Mouse (Mus musculus) forebrain, embryonic 13.5 days (tissue): ENCODE measurements around the gene Lmbr1l. TPM values are rescaled to one million over a fixed set of nuclear protein-coding genes. Genes with fewer than 3 reads are reported as not detected.

Source experiments
- ATAC-seq: fragments of 200-750 bp; cut with Nextera tagmentation; 2 replicates; pipeline ENCODE4 v1.8.0; 2017
- H3K27ac ChIP-seq: fragments of 300-500 bp; sonication (generic); 2 replicates; pipeline ENCODE4 v1.5.1; 2015; ENCODE audit warnings: inconsistent platforms, mild to moderate bottlenecking, moderate library complexity
- H3K27me3 ChIP-seq: fragments of 300-500 bp; sonication (generic); 2 replicates; pipeline ENCODE4 v1.6.1; 2015; ENCODE audit warnings: mild to moderate bottlenecking, inconsistent platforms
- H3K36me3 ChIP-seq: fragments of 300-500 bp; sonication (generic); 2 replicates; pipeline ENCODE4 v1.6.1; 2015; ENCODE audit warnings: mild to moderate bottlenecking, inconsistent platforms; ENCODE audit not compliant: poor library complexity, severe bottlenecking
- H3K4me1 ChIP-seq: fragments of 300-500 bp; sonication (generic); 2 replicates; pipeline ENCODE4 v1.6.1; 2015; ENCODE audit warnings: inconsistent platforms
- H3K4me2 ChIP-seq: fragments of 300-500 bp; sonication (generic); 2 replicates; pipeline ENCODE4 v1.6.1; 2015; ENCODE audit warnings: inconsistent platforms, mild to moderate bottlenecking, moderate library complexity
- H3K4me3 ChIP-seq: fragments of 300-500 bp; sonication (generic); 2 replicates; pipeline ENCODE4 v1.5.1; 2015; ENCODE audit warnings: mild to moderate bottlenecking, inconsistent platforms
- H3K9ac ChIP-seq: fragments of 300-500 bp; sonication (generic); 2 replicates; pipeline ENCODE4 v1.6.1; 2015; ENCODE audit warnings: mild to moderate bottlenecking, inconsistent platforms
- H3K9me3 ChIP-seq: fragments of 300-500 bp; sonication (generic); replicated peaks from 2 replicates; pipeline ENCODE4 v1.6.1; 2016; ENCODE audit warnings: inconsistent platforms
- WGBS: fragments of 180-500 bp; shearing (Covaris S2); methylation state at CpG from one replicate; pipeline ENCODE4 v1.1.7; 2015; 5-methylcytosine and 5-hydroxymethylcytosine counted together
- polyA plus RNA-seq: library from polyadenylated mRNA; unstranded; fragments of >200 nt; fragmentation: Nextera tagmentation; extraction: Ambion mirVana; gene quantifications from 2 replicates; pipeline ENCODE4 v1.2.1, GENCODE M21; 2015

Gene Lmbr1l
- polyA plus RNA-seq: 39.8 and 47.1 TPM in 2 replicates

GRCm38 (mm10) chr15:98917538-98918498 lies at the start of gene Lmbr1l:
Gene Lmbr1l, minus strand, starts transcription at chr15:98918231.
- no peaks in the 10 kb centered on the region for H3K27me3 ChIP-seq
- H3K36me3 ChIP-seq: peaks cover 26% of the 10 kb centered on the region
- H3K9ac ChIP-seq: peak within 1 kb of the TSS; percentile 85
- H3K9me3 ChIP-seq: no peaks in the 10 kb centered on the region
- peaks cover 29% of the 10 kb centered on the region for H3K4me1 ChIP-seq
- under 1% methylated on average over 78 of the region's 82 CpGs for WGBS
- H3K4me3 ChIP-seq: peak within 1 kb of the TSS; percentile 89
- peak within 1 kb of the TSS; percentile 66 for H3K4me2 ChIP-seq
- H3K27ac ChIP-seq: peak within 1 kb of the TSS; percentile 96
- ATAC-seq: peak; percentile 99

DNA sequence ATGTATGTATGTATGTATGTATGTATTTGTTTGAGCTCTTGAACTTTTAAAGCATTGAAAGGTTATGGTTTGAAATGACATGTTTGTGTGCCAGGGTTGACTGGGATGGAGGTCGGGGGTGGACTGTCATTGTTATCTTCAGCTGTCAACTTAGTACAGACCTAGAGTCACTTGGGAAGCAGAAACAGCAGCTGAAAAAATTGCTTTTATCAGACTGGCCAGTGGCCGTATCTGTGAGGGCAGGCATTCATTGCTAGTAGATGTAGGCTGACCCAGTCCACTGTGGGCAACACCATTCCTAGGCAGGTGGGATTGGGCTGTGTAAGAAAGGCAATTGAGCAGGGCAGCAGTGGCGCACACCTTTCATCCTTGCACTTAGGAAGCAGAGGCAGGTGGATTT lies 41.5 kb upstream of the Lmbr1l start:
- peaks cover 5% of the 10 kb centered on the region; the same call in 1 of the 2 replicates for H3K9me3 ChIP-seq
- no peak overlapping the region for H3K4me2 ChIP-seq
- 91% methylated on average over 3 of the region's 3 CpGs for WGBS
- no peak overlapping the region for H3K4me3 ChIP-seq
- ATAC-seq: no peak
- H3K27ac ChIP-seq: no peak overlapping the region
- H3K36me3 ChIP-seq: no peaks in the 10 kb centered on the region
- H3K9ac ChIP-seq: no peak overlapping the region
- H3K4me1 ChIP-seq: peaks cover 22% of the 10 kb centered on the region
- H3K27me3 ChIP-seq: no peaks in the 10 kb centered on the region

DNA sequence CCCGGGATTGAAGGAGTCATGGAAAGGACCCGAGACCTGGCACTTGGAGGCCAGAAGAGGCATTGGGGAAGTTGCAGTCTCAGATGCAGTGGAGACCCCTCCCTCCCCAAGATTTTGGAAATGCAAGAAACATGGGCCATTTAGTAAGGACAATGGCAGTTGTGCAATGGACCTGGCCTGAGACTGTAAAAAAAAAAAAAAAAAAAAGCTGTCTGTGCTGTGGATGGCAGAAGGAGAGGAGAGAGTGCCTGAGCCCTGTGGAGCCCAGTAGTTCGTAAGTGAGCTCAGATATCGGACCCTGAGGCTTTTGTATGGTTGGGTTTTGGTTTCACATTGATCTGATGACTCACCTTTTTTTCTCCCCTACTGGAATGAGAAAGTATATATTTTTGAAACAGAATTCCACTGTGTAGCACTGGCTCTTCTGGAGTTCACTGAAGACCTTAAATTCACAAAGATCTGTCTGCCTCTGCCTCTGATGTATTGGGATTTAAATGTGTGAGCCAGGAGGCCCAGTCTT lies 40.9 kb upstream of the Lmbr1l start:
- peaks cover 27% of the 10 kb centered on the region for H3K4me1 ChIP-seq
- no peak overlapping the region for H3K4me2 ChIP-seq
- H3K4me3 ChIP-seq: no peak overlapping the region
- 89% methylated on average over 4 of the region's 4 CpGs for WGBS
- no peak overlapping the region for H3K27ac ChIP-seq
- ATAC-seq: no peak
- H3K9ac ChIP-seq: no peak overlapping the region
- H3K27me3 ChIP-seq: no peaks in the 10 kb centered on the region
- H3K9me3 ChIP-seq: peaks cover 3% of the 10 kb centered on the region; the same call in 1 of the 2 replicates
- no peaks in the 10 kb centered on the region for H3K36me3 ChIP-seq

GRCm38 (mm10) chr15:98957475-98957874 lies 39.4 kb upstream of the Lmbr1l start:
- Histone ChIP-seq H3K27ac (no peak overlapping the region), H3K4me2 (no peak overlapping the region), H3K9ac (no peak overlapping the region), H3K36me3 (no peaks in the 10 kb centered on the region), H3K4me3 (no peak overlapping the region), H3K27me3 (no peaks in the 10 kb centered on the region), H3K4me1 (peaks cover 27% of the 10 kb centered on the region), H3K9me3 (no peaks in the 10 kb centered on the region)
- ATAC-seq: no peak
- 86% methylated on average over 5 of the region's 5 CpGs for WGBS

DNA sequence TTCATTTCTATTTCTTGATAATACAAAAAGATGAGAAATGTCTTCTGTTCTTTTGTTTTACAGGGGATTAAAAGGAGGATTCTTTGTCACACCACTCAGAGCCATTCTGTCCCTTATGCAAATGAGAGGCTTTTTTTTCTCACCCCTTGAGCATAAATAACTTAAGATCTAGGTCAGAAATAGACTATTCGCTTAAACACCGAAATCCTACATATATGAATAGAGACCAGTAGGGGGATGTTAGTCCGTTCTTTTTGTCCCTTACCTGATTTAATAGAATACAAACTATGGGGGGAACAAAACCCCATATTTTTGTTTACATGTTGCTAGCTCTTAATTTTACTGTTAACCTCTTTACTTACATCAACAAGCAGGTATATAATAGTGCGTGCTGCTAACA lies 38.0 kb upstream of the Lmbr1l start:
- Histone ChIP-seq H3K36me3 (peaks cover 2% of the 10 kb centered on the region), H3K4me2 (peak overlapping the region; percentile 77), H3K27ac (peak overlapping the region; percentile 100), H3K27me3 (no peaks in the 10 kb centered on the region), H3K4me1 (peaks cover 27% of the 10 kb centered on the region), H3K9me3 (no peaks in the 10 kb centered on the region), H3K9ac (peak overlapping the region; percentile 87; the same call in 1 of the 2 replicates), H3K4me3 (no peak overlapping the region)
- ATAC-seq: no peak
- WGBS: 59% methylated on average over 4 of the region's 4 CpGs

DNA sequence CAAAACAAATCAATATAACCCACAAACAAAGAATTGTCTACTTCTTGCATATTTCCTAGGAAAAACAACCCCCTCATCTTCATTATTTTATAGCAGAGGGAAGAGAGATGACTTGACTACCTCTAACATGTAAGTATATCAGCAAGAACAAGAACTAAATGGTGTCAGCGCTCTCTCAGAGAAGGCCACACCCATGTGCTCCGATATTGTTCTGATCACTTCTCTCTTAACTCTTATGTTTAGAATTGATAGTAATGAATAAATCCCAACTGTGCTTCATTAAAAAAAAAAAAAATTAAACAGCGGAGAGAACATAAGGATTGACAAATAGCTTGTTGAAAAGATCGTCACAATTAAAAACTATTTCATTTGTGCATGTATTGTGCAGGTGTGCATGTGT lies 37.3 kb upstream of the Lmbr1l start:
- no peak for ATAC-seq
- peak overlapping the region; percentile 93 for H3K4me3 ChIP-seq
- peak overlapping the region; percentile 100 for H3K27ac ChIP-seq
- 50% methylated on average over 4 of the region's 4 CpGs for WGBS
- peaks cover 5% of the 10 kb centered on the region for H3K36me3 ChIP-seq
- no peaks in the 10 kb centered on the region for H3K27me3 ChIP-seq
- peak overlapping the region; percentile 87 for H3K9ac ChIP-seq
- peaks cover 27% of the 10 kb centered on the region for H3K4me1 ChIP-seq
- H3K4me2 ChIP-seq: peak overlapping the region; percentile 77
- no peaks in the 10 kb centered on the region for H3K9me3 ChIP-seq

DNA sequence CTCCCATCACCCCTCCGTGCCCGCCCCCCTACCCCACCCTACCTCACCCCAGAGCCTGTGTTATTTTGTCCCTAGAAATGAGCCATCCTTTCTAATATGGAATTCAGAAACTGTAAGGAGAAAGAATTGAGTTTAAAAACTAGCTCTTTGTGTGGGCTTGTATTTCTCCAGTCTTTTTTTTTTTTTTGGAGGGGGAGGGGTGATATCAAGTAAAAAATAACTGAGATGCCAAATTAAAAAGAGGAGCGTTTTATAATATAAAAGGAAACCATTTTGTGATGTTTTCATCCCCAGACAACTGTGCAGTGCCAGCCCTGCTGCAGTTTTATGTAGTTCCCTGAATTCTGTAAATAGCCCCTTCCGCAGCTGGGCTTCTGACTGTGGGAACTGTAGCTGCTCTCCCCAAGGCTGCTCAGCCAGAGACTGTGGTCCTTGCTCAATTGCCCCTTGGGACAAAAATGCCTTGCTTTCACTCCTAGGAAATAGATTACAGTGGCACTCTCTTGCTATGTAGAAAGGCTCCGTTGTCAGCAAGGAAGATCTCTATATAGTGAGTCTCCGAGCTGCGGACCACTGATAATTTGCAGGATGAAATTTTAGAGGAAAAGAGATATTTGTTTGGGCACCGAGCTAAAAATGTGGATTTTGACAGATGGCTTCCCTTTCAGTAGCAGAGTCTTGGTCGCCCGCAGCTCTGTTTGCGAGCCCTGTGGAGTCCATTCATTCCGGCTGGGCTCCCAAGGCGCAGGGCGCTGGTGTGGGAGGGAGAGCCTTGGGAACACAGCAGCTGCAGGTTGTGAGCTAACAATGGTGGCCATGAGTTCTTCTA lies 36.6 kb upstream of the Lmbr1l start:
- no peaks in the 10 kb centered on the region for H3K9me3 ChIP-seq
- 3% methylated on average over 14 of the region's 14 CpGs for WGBS
- peak overlapping the region; percentile 77 for H3K4me2 ChIP-seq
- H3K27ac ChIP-seq: peak overlapping the region; percentile 100
- H3K4me1 ChIP-seq: peaks cover 29% of the 10 kb centered on the region
- peak; percentile 4; the same call in 1 of the 2 replicates for ATAC-seq
- peak overlapping the region; percentile 93 for H3K4me3 ChIP-seq
- H3K9ac ChIP-seq: peak overlapping the region; percentile 87
- no peaks in the 10 kb centered on the region for H3K27me3 ChIP-seq
- peaks cover 7% of the 10 kb centered on the region for H3K36me3 ChIP-seq

DNA sequence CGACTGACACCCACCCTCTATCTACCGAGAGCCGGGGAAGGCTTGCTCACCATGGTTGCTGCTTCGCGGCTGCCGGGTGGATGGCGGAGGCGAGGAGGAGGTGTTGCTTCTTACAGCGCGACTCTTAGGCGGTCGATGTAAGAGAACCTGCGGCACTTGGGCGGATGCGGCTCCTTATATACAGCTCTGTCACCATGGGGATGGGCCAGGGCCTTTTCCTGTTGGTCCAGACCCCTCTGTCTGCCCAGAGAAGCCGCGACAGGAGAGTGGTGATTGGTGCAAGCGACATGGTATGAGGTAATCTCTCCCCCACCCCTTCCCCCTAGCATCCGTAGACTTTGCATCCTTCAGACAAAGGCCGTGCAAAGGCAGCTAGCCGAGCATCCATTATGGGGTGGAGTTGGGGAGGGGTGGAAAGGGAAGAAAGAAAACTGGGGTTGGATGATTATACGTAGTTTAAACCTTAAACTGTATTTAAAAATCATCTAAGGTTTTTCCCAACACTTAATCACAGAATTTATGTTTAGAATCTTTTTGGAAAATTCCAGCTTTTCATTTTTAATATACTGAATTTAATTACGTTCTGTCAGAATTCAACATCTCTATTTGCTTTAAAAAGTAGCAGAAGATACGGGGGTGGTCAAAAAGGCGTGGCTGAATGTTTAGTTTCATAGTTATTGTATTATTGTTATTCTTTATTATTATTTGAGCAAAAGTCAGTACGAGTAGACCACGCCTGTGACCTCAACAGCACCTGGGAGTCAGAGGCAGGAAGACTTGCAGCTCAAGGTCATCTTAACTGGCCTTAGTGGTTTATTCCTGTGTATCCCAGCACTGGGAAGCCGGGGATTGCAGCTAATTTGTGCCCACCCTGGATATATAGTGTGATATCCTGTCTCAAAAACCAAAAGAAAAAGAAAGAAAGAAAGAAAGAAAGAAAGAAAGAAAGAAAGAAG lies 35.6 kb upstream of the Lmbr1l start, which contains the start of the genes Gm49450 and Tuba1a:
Gm49450 (minus strand) TSS at position 151 of the 956 bp plus-strand sequence.
Tuba1a (minus strand) TSS at position 303 of the 956 bp plus-strand sequence.
- under 1% methylated on average over 28 of the region's 28 CpGs for WGBS
- H3K9ac ChIP-seq: peak within 1 kb of the TSS; percentile 100
- peak within 1 kb of the TSS; percentile 100 for H3K27ac ChIP-seq
- H3K4me3 ChIP-seq: peak within 1 kb of the TSS; percentile 93
- H3K36me3 ChIP-seq: peaks cover 17% of the 10 kb centered on the region
- H3K4me1 ChIP-seq: peaks cover 39% of the 10 kb centered on the region
- ATAC-seq: peak; percentile 98
- H3K4me2 ChIP-seq: peak within 1 kb of the TSS; percentile 77
- H3K27me3 ChIP-seq: no peaks in the 10 kb centered on the region
- H3K9me3 ChIP-seq: no peaks in the 10 kb centered on the region

DNA sequence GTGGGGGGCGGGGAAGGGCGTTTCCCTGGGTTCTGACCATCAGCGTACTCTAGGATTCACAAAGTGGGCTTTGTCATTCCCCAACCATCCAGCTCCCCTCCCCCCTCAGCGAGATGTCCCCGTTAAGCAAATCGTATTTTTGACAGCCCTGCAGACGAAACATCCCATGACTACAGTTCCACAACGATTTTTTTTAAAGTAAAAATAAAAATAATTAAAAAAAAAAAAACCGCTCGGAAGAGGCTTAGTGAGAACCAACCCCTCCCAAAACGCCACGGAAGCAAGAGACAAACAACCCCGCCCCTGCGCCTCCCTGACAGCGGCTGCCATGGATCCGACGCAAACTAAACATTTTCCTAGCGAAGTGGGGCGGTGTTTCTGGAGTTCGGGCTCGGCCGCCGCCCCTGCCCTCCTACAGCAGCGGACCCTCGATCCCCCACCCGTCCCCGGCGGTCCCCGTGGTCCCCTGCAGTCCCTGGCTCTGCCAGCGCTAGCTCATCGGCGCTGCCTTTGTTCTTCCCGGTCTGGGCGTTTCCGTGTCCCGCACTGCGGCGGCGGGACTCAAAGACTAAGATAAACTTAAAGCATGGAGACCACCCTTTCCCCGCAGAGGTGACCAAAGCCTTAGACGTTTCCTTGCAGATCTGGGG lies 34.8 kb upstream of the Lmbr1l start:
- under 1% methylated on average over 41 of the region's 41 CpGs for WGBS
- peak overlapping the region; percentile 100 for H3K9ac ChIP-seq

GRCm38 (mm10) chr15:98952063-98952455 lies 34.0 kb upstream of the Lmbr1l start:
- peak overlapping the region; percentile 77 for H3K4me2 ChIP-seq
- H3K9ac ChIP-seq: peak overlapping the region; percentile 100
- peaks cover 17% of the 10 kb centered on the region for H3K36me3 ChIP-seq
- H3K9me3 ChIP-seq: no peaks in the 10 kb centered on the region
- H3K27ac ChIP-seq: peak overlapping the region; percentile 100
- H3K4me3 ChIP-seq: peak overlapping the region; percentile 93
- WGBS: 7% methylated on average over 5 of the region's 5 CpGs
- peaks cover 45% of the 10 kb centered on the region for H3K4me1 ChIP-seq
- peak; percentile 5; the same call in 1 of the 2 replicates for ATAC-seq
- no peaks in the 10 kb centered on the region for H3K27me3 ChIP-seq

More for the DNA sequence above, 34.8 kb upstream of the Lmbr1l start:
- peak; percentile 48 for ATAC-seq
- Histone ChIP-seq H3K9me3 (no peaks in the 10 kb centered on the region), H3K4me1 (peaks cover 45% of the 10 kb centered on the region), H3K27me3 (no peaks in the 10 kb centered on the region), H3K4me3 (peak overlapping the region; percentile 93), H3K36me3 (peaks cover 17% of the 10 kb centered on the region), H3K27ac (peak overlapping the region; percentile 100), H3K4me2 (peak overlapping the region; percentile 77)
